Mouse (Mus musculus): ENCODE results near the gene Pbx3. TPM values are rescaled to one million over a fixed set of nuclear protein-coding genes. Genes with fewer than 3 reads are reported as not detected.

Gene Pbx3
- polyA plus RNA-seq, 1 experiment from 2014 or later = 118 TPM

DNA sequence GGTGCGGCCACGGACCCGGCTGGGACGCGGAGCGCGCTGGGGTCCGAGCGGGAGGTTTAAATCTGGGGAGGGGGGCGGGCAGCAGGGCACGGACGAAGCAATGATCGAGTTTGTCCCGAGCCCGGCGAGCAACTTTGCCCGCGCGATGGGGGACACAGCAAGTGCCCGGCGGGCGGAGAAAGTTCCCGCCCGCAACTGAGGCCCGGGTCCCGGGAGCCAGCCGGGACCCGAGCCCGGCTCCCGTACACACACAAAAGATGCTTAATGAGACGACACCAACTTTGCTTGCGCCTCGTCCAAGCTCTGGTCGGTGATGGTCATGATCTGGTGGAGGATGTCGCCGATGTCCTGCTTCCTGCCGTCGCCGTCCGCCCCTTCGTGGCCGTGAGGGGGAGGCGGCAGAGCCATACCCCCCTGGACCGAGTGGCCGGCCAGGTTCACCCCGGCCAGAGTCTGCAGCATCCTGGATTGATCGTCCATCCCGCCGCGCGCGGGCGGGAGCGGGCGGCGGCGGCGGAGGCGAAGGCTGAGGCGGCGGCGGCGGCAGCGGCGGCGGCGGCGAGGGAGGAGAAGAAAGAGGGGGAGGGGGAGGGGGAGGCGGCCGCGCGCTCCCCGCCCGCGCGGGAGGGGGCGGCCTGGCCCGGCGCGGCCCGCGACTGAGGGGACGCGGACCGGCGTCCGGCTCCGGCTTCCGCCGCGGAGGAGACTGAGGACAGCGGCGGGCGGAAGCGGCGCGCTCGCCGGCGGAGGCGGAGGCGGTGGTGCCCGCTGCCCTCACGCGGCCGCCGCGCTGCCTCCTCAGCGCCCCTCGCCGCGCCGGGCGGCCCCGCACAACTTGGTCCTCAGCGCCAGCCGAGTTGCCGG is 1.3 kb downstream of the Pbx3 start:
- under 1% methylated on average over 86 of the region's 118 CpGs for WGBS
- peak overlapping the region; percentile 96 for H3K27ac ChIP-seq (replicated peaks)
- H3K27me3 ChIP-seq (replicated peaks) = peaks cover 5% of the 10 kb centered on the region; the same call in 1 of the 2 replicates
- peak overlapping the region; percentile 80 for H3K4me3 ChIP-seq (replicated peaks)
- no peaks in the 10 kb centered on the region for H3K9me3 ChIP-seq (replicated peaks)
- ATAC-seq (ENCODE audit: low FRiP score) = peak; percentile 49
- H3K4me2 ChIP-seq = peak overlapping the region; percentile 92
- H3K9ac ChIP-seq (replicated peaks) = peak overlapping the region; percentile 79
- peaks cover 25% of the 10 kb centered on the region for H3K4me1 ChIP-seq
- H3K36me3 ChIP-seq = no peaks in the 10 kb centered on the region

DNA sequence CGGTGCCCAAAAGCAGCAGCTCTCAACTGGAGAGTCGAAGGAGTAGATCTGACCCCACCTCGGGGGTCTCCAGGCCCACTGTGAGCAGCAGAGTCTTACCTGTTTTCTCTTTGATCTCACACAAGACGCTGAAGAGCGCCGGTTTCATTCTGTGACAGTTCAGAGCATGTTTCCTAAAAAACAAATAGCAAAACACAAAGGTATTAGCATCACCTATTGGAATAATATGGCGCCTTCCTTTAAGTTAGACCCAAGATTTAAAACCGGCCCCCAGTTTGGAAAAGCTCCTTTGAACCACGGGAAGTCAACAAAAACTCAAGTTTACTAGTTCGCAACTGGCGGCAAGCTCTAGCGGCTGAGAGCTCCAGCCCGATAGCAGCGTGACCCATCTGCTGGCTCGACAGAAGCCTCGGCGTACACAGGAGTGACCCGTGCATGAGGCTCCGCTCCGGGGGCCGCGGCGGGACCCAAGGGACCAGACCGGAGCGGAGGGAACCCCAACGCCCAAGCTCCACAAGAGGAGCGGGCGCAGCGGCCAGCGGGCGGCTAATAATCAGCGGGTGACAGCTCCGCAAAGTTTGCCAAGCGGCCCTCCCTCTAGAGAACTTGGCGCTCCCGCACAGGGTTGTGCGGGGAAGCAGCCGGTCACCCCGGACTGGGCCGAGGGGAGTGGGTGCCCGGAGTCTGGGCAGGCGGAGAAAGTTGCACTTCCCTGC is 2.1 kb downstream of the Pbx3 start:
- Histone ChIP-seq H3K4me1 (peaks cover 25% of the 10 kb centered on the region), H3K36me3 (no peaks in the 10 kb centered on the region), H3K4me2 (peak overlapping the region; percentile 92), H3K9ac (replicated peaks) (peak overlapping the region; percentile 79), H3K9me3 (replicated peaks) (no peaks in the 10 kb centered on the region), H3K27me3 (replicated peaks) (no peaks in the 10 kb centered on the region), H3K27ac (replicated peaks) (peak overlapping the region; percentile 96), H3K4me3 (replicated peaks) (peak overlapping the region; percentile 80)
- under 1% methylated on average over 42 of the region's 42 CpGs for WGBS
- ATAC-seq (ENCODE audit: low FRiP score) = peak; percentile 26; the same call in 1 of the 2 replicates

DNA sequence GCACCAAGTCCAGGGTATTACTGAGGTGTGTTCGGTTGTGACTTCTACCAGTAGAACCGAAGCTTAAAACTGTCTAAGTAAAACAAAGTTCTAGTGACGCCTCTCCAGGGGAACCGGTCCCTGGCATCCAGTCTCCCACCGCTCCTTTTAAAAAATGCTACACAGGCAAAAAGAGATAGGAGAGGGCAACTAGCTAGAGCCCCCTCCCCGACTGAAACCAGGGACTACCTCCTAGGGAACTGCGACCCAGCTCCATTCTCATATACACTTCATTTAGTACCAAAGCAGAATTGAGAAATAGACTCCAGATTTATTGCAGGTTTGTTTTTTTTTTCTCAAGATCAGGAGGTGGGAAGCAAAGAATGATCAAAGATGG is 2.6 kb downstream of the Pbx3 start:
- Histone ChIP-seq H3K4me2 (peak overlapping the region; percentile 92), H3K27me3 (replicated peaks) (no peaks in the 10 kb centered on the region), H3K9me3 (replicated peaks) (no peaks in the 10 kb centered on the region), H3K4me3 (replicated peaks) (peak overlapping the region; percentile 80), H3K4me1 (peaks cover 25% of the 10 kb centered on the region), H3K9ac (replicated peaks) (peak overlapping the region; percentile 79), H3K36me3 (no peaks in the 10 kb centered on the region), H3K27ac (replicated peaks) (peak overlapping the region; percentile 96)
- ATAC-seq (ENCODE audit: low FRiP score) = no peak
- WGBS = 5% methylated on average over 7 of the region's 7 CpGs

DNA sequence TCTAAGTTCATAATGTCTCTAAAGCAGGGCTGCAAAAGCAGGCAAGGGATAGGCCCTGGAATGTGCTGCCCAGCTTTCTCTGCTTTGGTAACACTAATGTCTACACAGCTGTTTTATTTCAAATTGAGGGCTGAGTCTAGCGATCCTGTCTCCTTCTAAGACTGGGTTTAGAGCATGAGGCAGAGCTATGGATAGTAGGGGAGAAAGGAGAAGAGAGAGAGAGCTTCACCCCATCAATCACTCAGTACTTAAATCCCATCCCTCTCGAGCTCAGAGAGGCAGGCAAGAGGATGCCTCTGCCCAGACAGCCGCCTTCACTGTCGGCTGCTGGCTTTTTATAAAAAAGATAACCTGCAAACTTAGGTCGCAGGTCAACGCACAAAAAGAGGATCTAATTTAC is 4.5 kb downstream of the Pbx3 start:
- WGBS = 26% methylated on average over 6 of the region's 6 CpGs
- Histone ChIP-seq H3K4me2 (peak overlapping the region; percentile 52), H3K9ac (replicated peaks) (peak overlapping the region; percentile 26), H3K36me3 (no peaks in the 10 kb centered on the region), H3K9me3 (replicated peaks) (no peaks in the 10 kb centered on the region), H3K4me3 (replicated peaks) (peak overlapping the region; percentile 32), H3K27ac (replicated peaks) (peak overlapping the region; percentile 54), H3K27me3 (replicated peaks) (no peaks in the 10 kb centered on the region), H3K4me1 (peaks cover 25% of the 10 kb centered on the region)
- ATAC-seq (ENCODE audit: low FRiP score) = no peak

DNA sequence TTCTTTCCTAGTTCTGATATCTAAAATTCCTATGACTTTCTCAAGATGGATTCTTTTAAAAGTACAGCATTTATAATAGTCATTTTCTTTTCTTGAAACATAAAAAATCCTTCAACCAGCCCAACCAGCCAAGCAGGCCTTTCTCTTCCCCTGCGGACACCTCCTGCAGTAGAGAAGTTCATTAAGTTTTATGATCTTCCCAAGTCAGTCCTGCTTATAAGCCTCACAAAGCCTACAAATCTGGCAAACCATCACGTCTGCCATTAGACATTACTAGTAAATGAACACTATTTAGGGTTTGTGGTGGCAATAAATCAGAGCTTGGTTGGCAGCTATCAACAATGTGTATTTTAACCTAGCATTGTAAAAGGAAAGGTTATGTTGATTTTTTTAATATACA is 5.9 kb downstream of the Pbx3 start:
- H3K4me2 ChIP-seq = peak overlapping the region; percentile 37
- H3K9ac ChIP-seq (replicated peaks) = no peak overlapping the region
- no peak for ATAC-seq (ENCODE audit: low FRiP score)
- no peaks in the 10 kb centered on the region for H3K27me3 ChIP-seq (replicated peaks)
- H3K9me3 ChIP-seq (replicated peaks) = no peaks in the 10 kb centered on the region
- no peak overlapping the region for H3K27ac ChIP-seq (replicated peaks)
- 18% methylated on average over 2 of the region's 2 CpGs for WGBS
- no peaks in the 10 kb centered on the region for H3K36me3 ChIP-seq
- H3K4me1 ChIP-seq = peaks cover 17% of the 10 kb centered on the region
- peak overlapping the region; percentile 24 for H3K4me3 ChIP-seq (replicated peaks)

DNA sequence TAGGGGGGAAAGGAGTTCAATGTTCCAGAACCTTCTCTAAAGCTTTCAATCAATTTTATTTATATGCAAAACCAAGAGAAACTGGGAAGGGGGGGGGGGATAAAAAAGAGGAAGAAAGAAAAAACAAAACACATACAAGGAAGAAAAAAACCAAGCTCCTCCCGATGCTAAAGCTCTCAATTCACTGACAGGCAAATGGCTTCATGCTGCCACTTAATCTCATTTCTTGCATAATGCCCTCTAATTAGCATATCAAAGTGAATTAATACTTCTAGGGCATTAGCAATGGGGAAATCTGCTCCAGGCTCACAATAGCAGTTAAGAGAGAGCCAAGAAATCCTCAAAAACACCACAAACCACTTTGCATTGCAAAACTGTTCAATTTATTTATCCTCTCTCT is 9.3 kb downstream of the Pbx3 start:
- H3K36me3 ChIP-seq = no peaks in the 10 kb centered on the region
- no peaks in the 10 kb centered on the region for H3K27me3 ChIP-seq (replicated peaks)
- no peak overlapping the region for H3K27ac ChIP-seq (replicated peaks)
- H3K4me1 ChIP-seq = peaks cover 21% of the 10 kb centered on the region
- no peak overlapping the region for H3K4me3 ChIP-seq (replicated peaks)
- WGBS = 5% methylated on average over 1 of the region's 1 CpGs
- no peak for ATAC-seq (ENCODE audit: low FRiP score)
- peak overlapping the region; percentile 21 for H3K4me2 ChIP-seq
- no peaks in the 10 kb centered on the region for H3K9me3 ChIP-seq (replicated peaks)
- H3K9ac ChIP-seq (replicated peaks) = no peak overlapping the region

DNA sequence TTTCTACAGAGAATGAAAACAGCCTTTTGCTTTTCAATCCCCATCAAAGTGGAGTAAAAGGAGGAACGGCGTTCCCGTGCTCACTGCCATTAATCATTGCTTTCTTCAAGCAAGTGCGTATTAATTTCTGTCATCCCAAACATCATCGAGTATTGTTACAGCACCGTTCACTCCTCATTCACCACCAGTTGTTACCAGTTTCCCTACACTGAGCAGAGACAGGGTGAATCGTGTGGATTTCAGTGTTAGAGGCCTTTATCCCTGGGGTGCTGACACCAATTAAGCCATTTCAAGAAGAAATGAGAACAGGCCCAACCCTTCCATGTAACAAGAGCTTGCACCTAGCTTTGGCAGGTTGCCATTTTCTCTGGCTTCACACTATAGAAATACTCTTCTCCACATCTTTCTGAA is 17.1 kb downstream of the Pbx3 start:
- peaks cover 32% of the 10 kb centered on the region for H3K4me1 ChIP-seq
- ATAC-seq (ENCODE audit: low FRiP score) = no peak
- no peak overlapping the region for H3K4me2 ChIP-seq
- H3K36me3 ChIP-seq = no peaks in the 10 kb centered on the region
- WGBS = 21% methylated on average over 7 of the region's 7 CpGs
- no peak overlapping the region for H3K9ac ChIP-seq (replicated peaks)
- no peaks in the 10 kb centered on the region for H3K27me3 ChIP-seq (replicated peaks)
- H3K27ac ChIP-seq (replicated peaks) = peak overlapping the region; percentile 25
- H3K9me3 ChIP-seq (replicated peaks) = no peaks in the 10 kb centered on the region
- H3K4me3 ChIP-seq (replicated peaks) = no peak overlapping the region

DNA sequence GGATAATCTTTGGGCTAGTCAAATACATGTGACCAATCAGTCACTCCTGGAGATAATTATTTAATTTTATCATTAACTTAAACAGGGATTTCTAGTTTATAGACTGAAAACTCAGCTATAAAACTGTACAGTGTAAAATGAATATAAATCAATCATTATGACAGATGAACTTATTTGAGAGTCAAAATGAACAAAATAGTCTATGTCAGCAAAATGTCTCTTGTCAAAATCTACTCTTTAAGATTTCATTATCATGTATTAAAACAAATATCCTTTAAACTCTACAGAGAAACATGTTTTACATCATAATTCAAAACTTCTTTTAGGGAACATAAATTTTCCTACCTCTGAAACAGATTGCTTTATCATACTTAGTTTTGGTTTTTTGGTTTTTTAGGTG is 20.9 kb downstream of the Pbx3 start:
- Histone ChIP-seq H3K36me3 (no peaks in the 10 kb centered on the region), H3K4me2 (no peak overlapping the region), H3K4me1 (peaks cover 15% of the 10 kb centered on the region), H3K27me3 (replicated peaks) (no peaks in the 10 kb centered on the region), H3K27ac (replicated peaks) (no peak overlapping the region), H3K4me3 (replicated peaks) (no peak overlapping the region), H3K9ac (replicated peaks) (no peak overlapping the region), H3K9me3 (replicated peaks) (no peaks in the 10 kb centered on the region)
- no peak for ATAC-seq (ENCODE audit: low FRiP score)

DNA sequence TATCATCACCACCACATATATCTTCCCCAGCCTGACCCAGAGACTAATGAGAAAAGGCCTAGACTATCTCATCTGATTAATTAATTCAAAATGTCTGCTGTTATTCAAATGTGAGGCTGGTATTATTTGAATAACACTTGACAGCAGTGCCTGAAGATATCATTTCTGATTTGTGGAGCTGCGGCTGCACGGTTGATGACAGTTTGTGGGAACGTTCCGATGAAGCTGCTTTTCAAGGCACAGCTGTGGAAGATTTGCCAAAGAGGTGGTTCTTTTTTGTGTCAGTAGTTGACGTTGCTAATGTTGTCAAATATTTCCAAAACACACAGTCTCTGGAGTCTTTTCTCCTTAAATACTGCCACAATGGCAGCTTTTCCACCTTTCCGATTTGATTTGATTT is 25.8 kb downstream of the Pbx3 start:
- no peak for ATAC-seq (ENCODE audit: low FRiP score)
- Histone ChIP-seq H3K4me1 (peaks cover 11% of the 10 kb centered on the region; the same call in 1 of the 2 replicates), H3K4me2 (no peak overlapping the region), H3K27ac (replicated peaks) (0 out of 2 replicates have a peak overlapping the region, but pooled peaks have one; percentile 5), H3K9me3 (replicated peaks) (no peaks in the 10 kb centered on the region), H3K9ac (replicated peaks) (no peak overlapping the region), H3K27me3 (replicated peaks) (no peaks in the 10 kb centered on the region), H3K4me3 (replicated peaks) (no peak overlapping the region), H3K36me3 (no peaks in the 10 kb centered on the region)
- 38% methylated on average over 6 of the region's 6 CpGs for WGBS

DNA sequence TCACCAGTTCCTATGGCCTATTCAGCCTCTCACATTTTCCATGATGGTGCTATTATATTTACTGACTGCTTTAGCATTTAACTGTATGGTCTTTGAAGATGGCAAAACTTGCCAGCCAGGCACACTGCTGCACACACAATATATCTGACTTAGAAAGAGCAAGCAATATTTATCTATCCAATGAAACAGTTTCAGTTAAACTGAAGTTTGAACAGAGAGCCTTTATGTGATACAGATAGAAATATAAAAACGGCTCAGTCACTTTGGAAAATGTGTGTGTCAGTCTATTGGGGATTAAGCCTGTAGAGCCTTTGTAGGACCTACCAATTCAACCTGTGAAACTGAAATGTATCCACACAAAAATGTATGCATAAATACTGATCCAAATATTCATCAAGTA is 74.3 kb downstream of the Pbx3 start:
- Histone ChIP-seq H3K4me3 (replicated peaks) (no peak overlapping the region), H3K4me2 (no peak overlapping the region), H3K27ac (replicated peaks) (no peak overlapping the region), H3K9me3 (replicated peaks) (no peaks in the 10 kb centered on the region), H3K27me3 (replicated peaks) (no peaks in the 10 kb centered on the region), H3K36me3 (no peaks in the 10 kb centered on the region), H3K9ac (replicated peaks) (no peak overlapping the region), H3K4me1 (no peaks in the 10 kb centered on the region)
- no peak for ATAC-seq (ENCODE audit: low FRiP score)
- WGBS = 83% methylated on average over 1 of the region's 1 CpGs

DNA sequence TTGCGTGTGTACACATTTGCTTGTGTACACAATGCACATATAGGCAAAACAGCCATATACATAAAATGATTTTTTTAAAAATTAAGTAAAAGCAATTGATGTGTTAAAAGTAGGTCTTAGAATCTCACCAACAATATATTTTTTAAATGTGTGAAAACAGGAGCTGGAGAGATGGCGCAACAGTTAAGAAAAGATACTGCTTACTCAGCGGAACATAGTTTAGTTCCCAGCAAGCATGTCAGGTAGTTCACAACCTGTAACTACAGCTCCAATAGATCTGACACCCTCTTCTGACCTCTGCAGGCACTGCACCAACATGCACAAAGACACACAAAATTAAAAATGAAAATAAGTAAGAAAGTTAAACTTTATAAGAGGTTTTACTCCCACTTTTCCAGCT is 74.7 kb downstream of the Pbx3 start:
- no peaks in the 10 kb centered on the region for H3K9me3 ChIP-seq (replicated peaks)
- WGBS = 95% methylated on average over 3 of the region's 3 CpGs

DNA sequence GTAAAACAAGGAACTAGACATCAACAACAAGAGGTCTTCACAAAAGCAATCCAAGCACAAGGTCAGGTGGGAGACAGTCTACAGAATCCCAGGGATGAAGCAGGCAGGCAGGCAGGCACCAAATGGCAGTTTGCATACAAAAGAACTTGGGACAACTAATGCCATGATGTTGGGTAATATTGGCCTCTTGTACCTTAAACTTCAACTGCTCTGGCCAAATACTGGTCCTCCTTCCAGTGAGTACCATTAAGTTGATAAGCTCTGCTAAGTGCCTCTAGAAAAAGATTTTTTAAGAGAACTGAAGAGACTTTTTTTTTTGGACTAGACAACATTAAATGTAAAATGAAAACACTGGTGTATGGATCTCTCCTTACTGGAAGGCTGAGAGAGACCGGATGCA is 83.2 kb downstream of the Pbx3 start:
- H3K27ac ChIP-seq (replicated peaks) = no peak overlapping the region
- no peaks in the 10 kb centered on the region for H3K9me3 ChIP-seq (replicated peaks)
- WGBS = 75% methylated on average over 1 of the region's 1 CpGs
- no peak for ATAC-seq (ENCODE audit: low FRiP score)
- H3K4me2 ChIP-seq = no peak overlapping the region
- no peaks in the 10 kb centered on the region for H3K27me3 ChIP-seq (replicated peaks)
- peaks cover 15% of the 10 kb centered on the region for H3K4me1 ChIP-seq
- H3K36me3 ChIP-seq = no peaks in the 10 kb centered on the region
- H3K9ac ChIP-seq (replicated peaks) = no peak overlapping the region
- no peak overlapping the region for H3K4me3 ChIP-seq (replicated peaks)

More for the DNA sequence above, 74.7 kb downstream of the Pbx3 start:
- Histone ChIP-seq H3K27me3 (replicated peaks) (no peaks in the 10 kb centered on the region), H3K9ac (replicated peaks) (no peak overlapping the region), H3K36me3 (no peaks in the 10 kb centered on the region), H3K27ac (replicated peaks) (no peak overlapping the region), H3K4me2 (no peak overlapping the region), H3K4me1 (no peaks in the 10 kb centered on the region), H3K4me3 (replicated peaks) (no peak overlapping the region)
- ATAC-seq (ENCODE audit: low FRiP score) = no peak

All from neural tube, embryonic 15.5 days (tissue).